Mouse (Mus musculus): ENCODE measurements around the gene Lhx4.

DNA sequence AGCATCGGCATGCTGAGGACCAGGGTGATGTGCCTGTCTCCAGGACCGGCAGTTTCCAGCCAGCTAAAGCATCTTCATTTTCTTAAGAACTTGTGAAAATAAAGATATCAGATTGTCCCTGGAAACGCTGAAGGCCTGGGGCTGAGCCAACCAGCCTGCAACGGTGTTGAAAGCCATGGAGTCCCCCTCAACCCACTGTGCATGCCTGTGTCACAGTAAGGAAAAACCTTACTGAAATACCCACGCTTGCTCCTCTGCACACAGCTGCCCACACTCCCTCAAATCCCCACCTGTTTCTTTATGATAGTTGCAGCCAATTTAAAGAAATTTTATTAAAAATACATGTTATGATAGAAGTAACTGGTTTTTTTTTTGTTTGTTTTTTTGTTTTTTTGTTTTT, 95.2 kb downstream of the Lhx4 start:
- TF ChIP-seq POLR2A (IDR thresholded peaks at IDR 0.05; ENCODE audit: borderline replicate concordance, low read depth, low read length) (no peak), CTCF (IDR thresholded peaks at IDR 0.05; ENCODE audit: low read depth, low read length) (no peak)

Data from bone marrow macrophage, adult 2 months (primary cell).